Mouse (Mus musculus) embryonic facial prominence, embryonic 10.5 days (tissue): ENCODE measurements at regions not wholly inside any gene's neighbourhood (a gene's known extent, or its start where the extent isn't known, plus 50 kb on each side); places are given as distances from the start of the nearest gene placed in this dataset.

Source experiments
- DNase-seq: peaks from one replicate; pipeline ENCODE4 v3.0.0-alpha.2; 2017; ENCODE audit warnings: low spot score
- H3K27ac ChIP-seq: fragments of 300-500 bp; sonication (generic); replicated peaks from 2 replicates; pipeline ENCODE4 v1.5.1; 2016; ENCODE audit warnings: mild to moderate bottlenecking
- H3K27me3 ChIP-seq: fragments of 300-500 bp; sonication (generic); replicated peaks from 2 replicates; pipeline ENCODE4 v1.6.1; 2016; ENCODE audit warnings: low read depth, mild to moderate bottlenecking; ENCODE audit not compliant: poor library complexity, severe bottlenecking
- H3K36me3 ChIP-seq: fragments of 300-500 bp; sonication (generic); replicated peaks from 2 replicates; pipeline ENCODE4 v1.6.1; 2016; ENCODE audit warnings: mild to moderate bottlenecking, moderate library complexity
- H3K4me1 ChIP-seq: fragments of 300-500 bp; sonication (generic); 2 replicates; pipeline ENCODE4 v1.6.1; 2016
- H3K4me3 ChIP-seq: fragments of 300-500 bp; sonication (generic); 2 replicates; pipeline ENCODE4 v1.5.1; 2016; ENCODE audit warnings: mild to moderate bottlenecking, moderate library complexity
- H3K9me3 ChIP-seq: fragments of 300-500 bp; sonication (generic); 2 replicates; pipeline ENCODE4 v1.6.1; 2016; ENCODE audit warnings: mild to moderate bottlenecking
- WGBS: fragments of 180-500 bp; shearing (Covaris S2); methylation state at CpG from one replicate; pipeline ENCODE4 v1.1.7; 2016; 5-methylcytosine and 5-hydroxymethylcytosine counted together

GRCm38 (mm10) chr17:16247681-16248080 lies 416.8 kb upstream of the Rgmb start:
- WGBS: 95% methylated on average over 3 of the region's 3 CpGs
- H3K36me3 ChIP-seq: no peaks in the 10 kb centered on the region
- H3K4me1 ChIP-seq: no peaks in the 10 kb centered on the region
- H3K27me3 ChIP-seq: no peaks in the 10 kb centered on the region
- no peak overlapping the region for H3K4me3 ChIP-seq
- no peak for DNase-seq
- H3K27ac ChIP-seq: no peak overlapping the region
- no peaks in the 10 kb centered on the region for H3K9me3 ChIP-seq

GRCm38 (mm10) chr17:16221253-16221652 lies 390.4 kb upstream of the Rgmb start:
- Histone ChIP-seq H3K4me1 (peaks cover 7% of the 10 kb centered on the region), H3K36me3 (no peaks in the 10 kb centered on the region), H3K27ac (no peak overlapping the region), H3K9me3 (no peaks in the 10 kb centered on the region), H3K27me3 (no peaks in the 10 kb centered on the region), H3K4me3 (no peak overlapping the region)
- WGBS: 74% methylated on average over 2 of the region's 2 CpGs
- no peak for DNase-seq

- no peak for DNase-seq
- Histone ChIP-seq H3K4me1 (peaks cover 7% of the 10 kb centered on the region), H3K4me3 (no peak overlapping the region), H3K27ac (no peak overlapping the region), H3K9me3 (no peaks in the 10 kb centered on the region), H3K36me3 (no peaks in the 10 kb centered on the region), H3K27me3 (no peaks in the 10 kb centered on the region)
- WGBS: 87% methylated on average over 13 of the region's 13 CpGs
These were observed 389.1 kb upstream of the Rgmb start for GRCm38 (mm10) chr17:16219675-16220566.

GRCm38 (mm10) chr17:16218623-16219022 lies 387.8 kb upstream of the Rgmb start:
- Histone ChIP-seq H3K9me3 (no peaks in the 10 kb centered on the region), H3K27ac (no peak overlapping the region), H3K4me1 (peaks cover 7% of the 10 kb centered on the region), H3K27me3 (no peaks in the 10 kb centered on the region), H3K4me3 (no peak overlapping the region), H3K36me3 (no peaks in the 10 kb centered on the region)
- peak; percentile 54 for DNase-seq
- WGBS: 80% methylated on average over 2 of the region's 2 CpGs

GRCm38 (mm10) chr17:16216796-16217195 lies 386.0 kb upstream of the Rgmb start:
- Histone ChIP-seq H3K4me1 (peaks cover 7% of the 10 kb centered on the region), H3K4me3 (no peak overlapping the region), H3K27ac (no peak overlapping the region), H3K9me3 (no peaks in the 10 kb centered on the region), H3K36me3 (no peaks in the 10 kb centered on the region), H3K27me3 (no peaks in the 10 kb centered on the region)
- peak; percentile 12 for DNase-seq
- 63% methylated on average over 2 of the region's 2 CpGs for WGBS

- H3K4me3 ChIP-seq: no peak overlapping the region
- no peaks in the 10 kb centered on the region for H3K9me3 ChIP-seq
- no peak overlapping the region for H3K27ac ChIP-seq
- H3K36me3 ChIP-seq: no peaks in the 10 kb centered on the region
- no peaks in the 10 kb centered on the region for H3K27me3 ChIP-seq
- no peaks in the 10 kb centered on the region for H3K4me1 ChIP-seq
- WGBS: 92% methylated on average over 1 of the region's 1 CpGs
- DNase-seq: no peak
These were observed 362.8 kb upstream of the Rgmb start for GRCm38 (mm10) chr17:16193636-16194035.

- H3K4me1 ChIP-seq: peaks cover 11% of the 10 kb centered on the region
- no peak overlapping the region for H3K4me3 ChIP-seq
- DNase-seq: no peak
- 90% methylated on average over 1 of the region's 1 CpGs for WGBS
- H3K27ac ChIP-seq: no peak overlapping the region
- H3K27me3 ChIP-seq: no peaks in the 10 kb centered on the region
- no peaks in the 10 kb centered on the region for H3K9me3 ChIP-seq
- no peaks in the 10 kb centered on the region for H3K36me3 ChIP-seq
These were observed 350.0 kb upstream of the Rgmb start for GRCm38 (mm10) chr17:16180856-16181255.

GRCm38 (mm10) chr17:16178102-16178501 lies 347.3 kb upstream of the Rgmb start:
- no peak overlapping the region for H3K27ac ChIP-seq
- no peaks in the 10 kb centered on the region for H3K9me3 ChIP-seq
- no peak for DNase-seq
- 66% methylated on average over 2 of the region's 2 CpGs for WGBS
- H3K4me3 ChIP-seq: no peak overlapping the region
- no peaks in the 10 kb centered on the region for H3K36me3 ChIP-seq
- H3K27me3 ChIP-seq: no peaks in the 10 kb centered on the region
- peaks cover 16% of the 10 kb centered on the region for H3K4me1 ChIP-seq

- H3K4me3 ChIP-seq: no peak overlapping the region
- 39% methylated on average over 8 of the region's 8 CpGs for WGBS
- H3K27ac ChIP-seq: peak overlapping the region; percentile 59
- H3K36me3 ChIP-seq: no peaks in the 10 kb centered on the region
- H3K4me1 ChIP-seq: peaks cover 16% of the 10 kb centered on the region
- H3K9me3 ChIP-seq: no peaks in the 10 kb centered on the region
- H3K27me3 ChIP-seq: no peaks in the 10 kb centered on the region
- peak; percentile 31 for DNase-seq
These were observed 346.1 kb upstream of the Rgmb start for GRCm38 (mm10) chr17:16176782-16177510.

- Histone ChIP-seq H3K4me3 (no peak overlapping the region), H3K27me3 (no peaks in the 10 kb centered on the region), H3K27ac (no peak overlapping the region), H3K4me1 (peaks cover 16% of the 10 kb centered on the region), H3K9me3 (no peaks in the 10 kb centered on the region), H3K36me3 (no peaks in the 10 kb centered on the region)
- WGBS: 71% methylated on average over 3 of the region's 3 CpGs
- no peak for DNase-seq
These were observed 342.8 kb upstream of the Rgmb start for GRCm38 (mm10) chr17:16173568-16174105.

- Histone ChIP-seq H3K27ac (no peak overlapping the region), H3K4me1 (no peaks in the 10 kb centered on the region), H3K4me3 (no peak overlapping the region), H3K27me3 (no peaks in the 10 kb centered on the region), H3K9me3 (no peaks in the 10 kb centered on the region), H3K36me3 (no peaks in the 10 kb centered on the region)
- WGBS: 79% methylated on average over 2 of the region's 2 CpGs
- DNase-seq: no peak
These were observed 335.9 kb upstream of the Rgmb start for GRCm38 (mm10) chr17:16166731-16167130.

GRCm38 (mm10) chr17:16158119-16158518 lies 327.3 kb upstream of the Rgmb start:
- H3K27me3 ChIP-seq: no peaks in the 10 kb centered on the region
- no peak for DNase-seq
- WGBS: 60% methylated on average over 3 of the region's 3 CpGs
- H3K27ac ChIP-seq: no peak overlapping the region
- H3K36me3 ChIP-seq: no peaks in the 10 kb centered on the region
- H3K9me3 ChIP-seq: no peaks in the 10 kb centered on the region
- H3K4me3 ChIP-seq: no peak overlapping the region
- peaks cover 7% of the 10 kb centered on the region; the same call in 1 of the 2 replicates for H3K4me1 ChIP-seq
